Mouse (Mus musculus) kidney, postnatal 10 days (tissue): Measurements from ENCODE around the gene Tbata.
A peak's percentile ranks its signal among the peaks of the same experiment; 100 is the strongest.

Experiments used
- DNase-seq: peaks from one replicate; pipeline ENCODE4 v3.0.0; 2021; ENCODE audit warnings: mixed read lengths

Gene Tbata

GRCm38 (mm10) chr10:61171654-61172053 lies at the start of gene Tbata:
Tbata (plus strand) TSS chr10:61171954.
- DNase-seq: no peak

- no peak for DNase-seq
These were observed 48.4 kb upstream of the Tbata start for GRCm38 (mm10) chr10:61123276-61123913.

GRCm38 (mm10) chr10:61124462-61124861 lies 47.3 kb upstream of the Tbata start:
- no peak for DNase-seq

GRCm38 (mm10) chr10:61128701-61129365 lies 42.9 kb upstream of the Tbata start:
- DNase-seq: no peak

GRCm38 (mm10) chr10:61130959-61131358 lies 40.8 kb upstream of the Tbata start:
- no peak for DNase-seq

- DNase-seq: no peak
These were observed 37.7 kb upstream of the Tbata start for GRCm38 (mm10) chr10:61134041-61134440.

- no peak for DNase-seq
These were observed 36.4 kb upstream of the Tbata start for GRCm38 (mm10) chr10:61135226-61135839.

- DNase-seq: no peak
These were observed 34.2 kb upstream of the Tbata start for GRCm38 (mm10) chr10:61137567-61137966.

GRCm38 (mm10) chr10:61143343-61143742 lies 28.4 kb upstream of the Tbata start:
- no peak for DNase-seq

- no peak for DNase-seq
These were observed 26.0 kb upstream of the Tbata start for GRCm38 (mm10) chr10:61145766-61146118.

GRCm38 (mm10) chr10:61146119-61146806 lies 25.5 kb upstream of the Tbata start:
- peak; percentile 85 for DNase-seq

GRCm38 (mm10) chr10:61146807-61147156 lies 25.0 kb upstream of the Tbata start:
- DNase-seq: no peak

- DNase-seq: peak; percentile 98
These were observed 24.4 kb upstream of the Tbata start, which contains the start of gene Sgpl1 for GRCm38 (mm10) chr10:61147157-61148040. Sgpl1 (minus strand) TSS chr10:61147703.

GRCm38 (mm10) chr10:61149476-61149875 lies 22.3 kb upstream of the Tbata start:
- no peak for DNase-seq

- DNase-seq: peak; percentile 64
These were observed 21.1 kb upstream of the Tbata start for GRCm38 (mm10) chr10:61150616-61151015.

GRCm38 (mm10) chr10:61152131-61152530 lies 19.6 kb upstream of the Tbata start:
- no peak for DNase-seq

GRCm38 (mm10) chr10:61155611-61156010 lies 16.1 kb upstream of the Tbata start:
- DNase-seq: no peak

- no peak for DNase-seq
These were observed 15.3 kb upstream of the Tbata start for GRCm38 (mm10) chr10:61156453-61156852.

GRCm38 (mm10) chr10:61158594-61158993 lies 13.2 kb upstream of the Tbata start:
- DNase-seq: no peak

GRCm38 (mm10) chr10:61160089-61160488 lies 11.7 kb upstream of the Tbata start:
- no peak for DNase-seq

- no peak for DNase-seq
These were observed 11.1 kb upstream of the Tbata start for GRCm38 (mm10) chr10:61160671-61161070.

GRCm38 (mm10) chr10:61162366-61162765 lies 9.4 kb upstream of the Tbata start:
- peak; percentile 17 for DNase-seq
